Mouse (Mus musculus) kidney, adult 2 months (tissue): ENCODE data around the gene Slc25a1.

ENCODE experiments used
- CTCF ChIP-seq: fragments of 200-500 bp; conservative IDR thresholded peaks from 2 replicates; pipeline ENCODE4 v1.5.1; 2011; ENCODE audit warnings: low read depth, mild to moderate bottlenecking, control low read depth, low read length, moderate library complexity, mixed read lengths; ENCODE audit not compliant: insufficient read depth, insufficient read length
- POLR2A ChIP-seq: fragments of 200-500 bp; IDR thresholded peaks from one replicate; pipeline ENCODE4 v1.6.1; 2011; ENCODE audit warnings: low read depth, low read length, control low read depth

DNA sequence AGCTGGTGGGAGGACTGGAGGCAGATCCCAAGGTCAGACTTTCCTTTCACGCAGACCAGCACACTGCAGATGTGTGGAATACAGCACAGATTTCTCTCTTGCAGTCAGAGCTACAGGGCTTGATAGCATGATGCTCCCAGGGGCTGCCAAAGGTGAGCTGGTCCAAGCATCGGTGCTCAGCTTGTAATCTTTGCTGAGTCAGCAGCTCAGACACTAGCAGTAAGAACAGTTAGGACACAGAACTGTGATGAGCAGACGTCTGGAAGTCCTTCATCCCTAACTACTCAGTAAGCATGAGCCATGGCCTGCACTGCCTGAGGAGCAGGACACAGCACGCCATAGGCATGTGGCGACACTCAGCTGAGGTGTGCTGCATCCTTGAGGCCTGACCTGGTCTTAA lies 43.8 kb upstream of the Slc25a1 start:
- no peak for TF ChIP-seq CTCF
- no peak for TF ChIP-seq POLR2A
